In genomic region chr16:43168506-43168905, GRCm38 (mm10) we compare ENCODE assay signal across 8 mouse cellular contexts.
A peak's percentile ranks its signal among the peaks of the same experiment; 100 is the strongest.
DNase-seq lines count a peak whose midpoint lies in the region; ATAC-seq lines count a peak whose summit lies in the region.

No protein-coding gene starts in this region.

- peak; percentile 26 to 56 for DNase-seq in heart, adult 18-20 months
- peak; percentile 4 to 5 for DNase-seq in B cell, adult 2 months
- DNase-seq in adrenal gland, postnatal 36 days = peak; percentile 22 to 49
- DNase-seq in kidney, postnatal 14 days = peak; percentile 30
- DNase-seq in ovary, postnatal 36 days (ENCODE audit: low spot score) = no peak
- no peak for DNase-seq in cerebellum, adult 9-10 months
- no peak for DNase-seq in cerebellum, adult 9-11 months

- H3K36me3 ChIP-seq in heart, embryonic 11.5 days (ENCODE audit: control insufficient read depth, insufficient read depth, low read length) = no peaks in the 10 kb centered on the region

- H3K4me3 ChIP-seq in heart, embryonic 11.5 days (ENCODE audit: low read depth, low read length) = no peak overlapping the region

- H3K4me1 ChIP-seq in heart, embryonic 11.5 days (ENCODE audit: control insufficient read depth, insufficient read depth, low read length) = no peaks in the 10 kb centered on the region

- no peaks in the 10 kb centered on the region for H3K9me3 ChIP-seq in heart, embryonic 11.5 days (replicated peaks; ENCODE audit: control insufficient read depth, low read length)

- H3K4me2 ChIP-seq in heart, embryonic 11.5 days = no peak overlapping the region

- no peaks in the 10 kb centered on the region for H3K27me3 ChIP-seq in heart, embryonic 11.5 days (ENCODE audit: control insufficient read depth, insufficient read depth, low read length)

- no peak for ATAC-seq in heart, embryonic 11.5 days (replicated peaks; ENCODE audit: insufficient number of reproducible peaks, low FRiP score, low TSS enrichment)

- 68% methylated on average over 4 of the region's 4 CpGs for WGBS in heart, embryonic 11.5 days (ENCODE audit: insufficient replicate concordance)

- H3K27ac ChIP-seq in heart, embryonic 11.5 days (ENCODE audit: low read depth, low read length) = no peak overlapping the region

- no peak overlapping the region for H3K9ac ChIP-seq in heart, embryonic 11.5 days (ENCODE audit: low read depth, low read length)

Comparison
In these comparisons a context has a peak if more than half of its experiments do, and no peak if none do; other contexts are left out.
1. DNase-seq: peak in heart, adult 18-20 months (2 of 2), B cell, adult 2 months (2 of 2), adrenal gland, postnatal 36 days (2 of 2) and kidney, postnatal 14 days (single experiment); none in ovary, postnatal 36 days (single experiment), cerebellum, adult 9-10 months (single experiment) and cerebellum, adult 9-11 months (single experiment).